Mouse (Mus musculus) liver, embryonic 14.5 days (tissue): ENCODE measurements at regions not wholly inside any gene's neighbourhood (a gene's known extent, or its start where the extent isn't known, plus 50 kb on each side); places are given as distances from the start of the nearest gene placed in this dataset.

Source experiments
- ATAC-seq: fragments of 200-750 bp; cut with Nextera tagmentation; 2 replicates; pipeline ENCODE4 v1.8.0; 2017; ENCODE audit warnings: moderate number of reproducible peaks, mild to moderate bottlenecking, moderate library complexity; ENCODE audit not compliant: insufficient read depth
- DNase-seq, 3 experiments: peaks; one replicate each; pipeline ENCODE4 v3.0.0-alpha.2; 2012 to 2013; ENCODE audit warnings: low read depth in 3 of 3, low spot score in 3 of 3
- H3K27ac ChIP-seq: fragments of 300-500 bp; sonication (generic); 2 replicates; pipeline ENCODE4 v1.5.1; 2014; ENCODE audit warnings: moderate library complexity, mild to moderate bottlenecking, control low read depth, inconsistent platforms
- H3K27me3 ChIP-seq: fragments of 300-500 bp; sonication (generic); 2 replicates; pipeline ENCODE4 v1.6.1; 2014; ENCODE audit warnings: mild to moderate bottlenecking, low read length, moderate library complexity; ENCODE audit not compliant: control insufficient read depth, insufficient read depth
- H3K36me3 ChIP-seq: fragments of 300-500 bp; sonication (generic); replicated peaks from 2 replicates; pipeline ENCODE4 v1.6.1; 2014; ENCODE audit warnings: low read depth; ENCODE audit not compliant: control insufficient read depth, insufficient read depth
- H3K4me1 ChIP-seq, 2 experiments: fragments of 200-500 bp in 1 of 2; fragments of 300-500 bp in 1 of 2; sonication (generic) in 1 of 2; replicated peaks; 2 replicates each; pipeline ENCODE4 v1.6.1; 2012 to 2014; ENCODE audit warnings: antibody characterized with exemption in 1 of 2, inconsistent platforms in 1 of 2, low read length in 1 of 2; ENCODE audit not compliant: control insufficient read depth in 2 of 2, insufficient read depth in 2 of 2
- H3K4me2 ChIP-seq: fragments of 300-500 bp; sonication (generic); 2 replicates; pipeline ENCODE4 v1.6.1; 2014; ENCODE audit warnings: low read depth, mild to moderate bottlenecking, control low read depth, moderate library complexity
- H3K4me3 ChIP-seq, 2 experiments: fragments of 200-500 bp in 1 of 2; fragments of 300-500 bp in 1 of 2; sonication (generic) in 1 of 2; 2 replicates each; pipeline ENCODE4 v1.5.1; 2012 to 2014; ENCODE audit warnings: low read depth in 2 of 2, low read length in 2 of 2, mild to moderate bottlenecking in 2 of 2, control low read depth in 1 of 2, inconsistent platforms in 1 of 2, moderate library complexity in 1 of 2; ENCODE audit not compliant: insufficient read depth in 1 of 2
- H3K9ac ChIP-seq: fragments of 300-500 bp; sonication (generic); replicated peaks from 2 replicates; pipeline ENCODE4 v1.6.1; 2014; ENCODE audit warnings: mild to moderate bottlenecking, control low read depth, moderate library complexity
- H3K9me3 ChIP-seq: fragments of 300-500 bp; sonication (generic); 2 replicates; pipeline ENCODE4 v1.6.1; 2016; ENCODE audit warnings: low read length, mixed read lengths; ENCODE audit not compliant: control insufficient read depth
- CTCF ChIP-seq: IDR thresholded peaks from 2 replicates; pipeline ENCODE4 v1.5.1; 2016; ENCODE audit warnings: antibody characterized with exemption, low read depth, control low read depth
- EP300 ChIP-seq: IDR thresholded peaks from 2 replicates; pipeline ENCODE4 v1.6.1; 2016; ENCODE audit warnings: antibody characterized with exemption, low read depth
- WGBS: fragments of 180-500 bp; shearing (Covaris S2); extraction: QIAGEN DNeasy Blood & Tissue Kit; methylation state at CpG from one replicate; pipeline ENCODE4 v1.1.7; 2014; ENCODE audit not compliant: insufficient replicate concordance; 5-methylcytosine and 5-hydroxymethylcytosine counted together

- no peak for TF ChIP-seq EP300
- TF ChIP-seq CTCF: no peak
- H3K27ac ChIP-seq: no peak overlapping the region
- ATAC-seq: no peak
Measured at GRCm38 (mm10) chr6:141129596-141129995, 119.5 kb upstream of the Pde3a start.

GRCm38 (mm10) chr6:141134176-141134575, 114.9 kb upstream of the Pde3a start:
- ATAC-seq: no peak
- no peak overlapping the region for H3K4me3 ChIP-seq
- H3K9ac ChIP-seq: no peak overlapping the region
- 61% methylated on average over 6 of the region's 6 CpGs for WGBS
- no peak for DNase-seq
- no peaks in the 10 kb centered on the region for H3K36me3 ChIP-seq
- no peaks in the 10 kb centered on the region for H3K4me1 ChIP-seq
- H3K27ac ChIP-seq: no peak overlapping the region
- TF ChIP-seq EP300: no peak
- TF ChIP-seq CTCF: no peak
- no peaks in the 10 kb centered on the region for H3K9me3 ChIP-seq
- H3K27me3 ChIP-seq: no peaks in the 10 kb centered on the region
- H3K4me2 ChIP-seq: no peak overlapping the region

More at GRCm38 (mm10) chr6:141129596-141129995, 119.5 kb upstream of the Pde3a start:
- H3K4me1 ChIP-seq: no peaks in the 10 kb centered on the region
- H3K36me3 ChIP-seq: no peaks in the 10 kb centered on the region
- WGBS: 41% methylated on average over 1 of the region's 1 CpGs
- no peaks in the 10 kb centered on the region for H3K9me3 ChIP-seq
- H3K27me3 ChIP-seq: no peaks in the 10 kb centered on the region
- no peak overlapping the region for H3K9ac ChIP-seq
- no peak overlapping the region for H3K4me3 ChIP-seq
- no peak overlapping the region for H3K4me2 ChIP-seq
- DNase-seq: no peak

- DNase-seq (no peak), ATAC-seq (no peak)
- no peak overlapping the region for H3K4me3 ChIP-seq
- no peak overlapping the region for H3K9ac ChIP-seq
- no peak overlapping the region for H3K27ac ChIP-seq
- no peaks in the 10 kb centered on the region for H3K9me3 ChIP-seq
- no peaks in the 10 kb centered on the region for H3K27me3 ChIP-seq
- no peaks in the 10 kb centered on the region for H3K36me3 ChIP-seq
- H3K4me1 ChIP-seq: no peaks in the 10 kb centered on the region
- TF ChIP-seq CTCF (no peak), EP300 (no peak)
- 58% methylated on average over 12 of the region's 12 CpGs for WGBS
- H3K4me2 ChIP-seq: no peak overlapping the region
Measured at GRCm38 (mm10) chr6:141136664-141137375, 112.2 kb upstream of the Pde3a start.

GRCm38 (mm10) chr6:141141016-141141415, 108.1 kb upstream of the Pde3a start:
- no peaks in the 10 kb centered on the region for H3K27me3 ChIP-seq
- DNase-seq (no peak), ATAC-seq (no peak)
- H3K9ac ChIP-seq: no peak overlapping the region
- H3K4me2 ChIP-seq: no peak overlapping the region
- no peak for TF ChIP-seq CTCF
- no peak for TF ChIP-seq EP300
- 81% methylated on average over 22 of the region's 22 CpGs for WGBS
- H3K4me3 ChIP-seq: no peak overlapping the region
- no peak overlapping the region for H3K27ac ChIP-seq
- H3K36me3 ChIP-seq: no peaks in the 10 kb centered on the region
- H3K9me3 ChIP-seq: no peaks in the 10 kb centered on the region
- H3K4me1 ChIP-seq: no peaks in the 10 kb centered on the region

GRCm38 (mm10) chr6:141148417-141149169, 100.5 kb upstream of the Pde3a start:
- Histone ChIP-seq H3K36me3 (no peaks in the 10 kb centered on the region), H3K27ac (no peak overlapping the region), H3K4me1 (no peaks in the 10 kb centered on the region), H3K9ac (no peak overlapping the region), H3K9me3 (no peaks in the 10 kb centered on the region), H3K27me3 (no peaks in the 10 kb centered on the region), H3K4me3 (no peak overlapping the region), H3K4me2 (no peak overlapping the region)
- DNase-seq: no peak
- ATAC-seq: no peak
- 61% methylated on average over 5 of the region's 5 CpGs for WGBS
- no peak for TF ChIP-seq CTCF
- TF ChIP-seq EP300: no peak
